Mouse (Mus musculus) embryonic facial prominence, embryonic 14.5 days (tissue): ENCODE results near the gene Ablim2. TPM values are rescaled to one million over a fixed set of nuclear protein-coding genes. Genes with fewer than 3 reads are reported as not detected.

Experiments used
- ATAC-seq: fragments of 200-750 bp; cut with Nextera tagmentation; 2 replicates; pipeline ENCODE4 v1.8.0; 2017; ENCODE audit warnings: low read depth, moderate number of reproducible peaks, moderate TSS enrichment
- DNase-seq: peaks from one replicate; pipeline ENCODE4 v3.0.0-alpha.2; 2015; ENCODE audit warnings: low spot score
- H3K27ac ChIP-seq: fragments of 300-500 bp; sonication (generic); replicated peaks from 2 replicates; pipeline ENCODE4 v1.5.1; 2014; ENCODE audit warnings: low read depth, mild to moderate bottlenecking, low read length, moderate library complexity
- H3K27me3 ChIP-seq: fragments of 300-500 bp; sonication (generic); replicated peaks from 2 replicates; pipeline ENCODE4 v1.6.1; 2014; ENCODE audit warnings: low read length; ENCODE audit not compliant: control insufficient read depth, insufficient read depth
- H3K36me3 ChIP-seq: fragments of 300-500 bp; sonication (generic); 2 replicates; pipeline ENCODE4 v1.6.1; 2014; ENCODE audit warnings: low read length, mixed read lengths; ENCODE audit not compliant: control insufficient read depth, insufficient read depth
- H3K4me1 ChIP-seq: fragments of 300-500 bp; sonication (generic); 2 replicates; pipeline ENCODE4 v1.6.1; 2014; ENCODE audit warnings: antibody characterized with exemption, low read length; ENCODE audit not compliant: control insufficient read depth, insufficient read depth
- H3K4me2 ChIP-seq: fragments of 300-500 bp; sonication (generic); 2 replicates; pipeline ENCODE4 v1.6.1; 2014; ENCODE audit warnings: low read depth, mild to moderate bottlenecking, low read length, moderate library complexity, mixed read lengths
- H3K4me3 ChIP-seq: fragments of 300-500 bp; sonication (generic); 2 replicates; pipeline ENCODE4 v1.5.1; 2014; ENCODE audit warnings: low read depth, mild to moderate bottlenecking, low read length
- H3K9ac ChIP-seq: fragments of 300-500 bp; sonication (generic); 2 replicates; pipeline ENCODE4 v1.6.1; 2014; ENCODE audit warnings: low read depth, mild to moderate bottlenecking, low read length, moderate library complexity, mixed read lengths
- H3K9me3 ChIP-seq: fragments of 300-500 bp; sonication (generic); 2 replicates; pipeline ENCODE4 v1.6.1; 2016; ENCODE audit warnings: low read length; ENCODE audit not compliant: control insufficient read depth
- WGBS: fragments of 180-500 bp; shearing (Covaris S2); extraction: QIAGEN DNeasy Blood & Tissue Kit; methylation state at CpG from one replicate; pipeline ENCODE4 v1.1.7; 2014; 5-methylcytosine and 5-hydroxymethylcytosine counted together
- polyA plus RNA-seq: library from polyadenylated mRNA; unstranded; fragments of >200 nt; fragmentation: Nextera tagmentation; extraction: Ambion mirVana; gene quantifications from 2 replicates; pipeline ENCODE4 v1.2.1, GENCODE M21; 2014

Ablim2 gene
- polyA plus RNA-seq, 1 experiment from 2014 or later: 5.4 TPM

DNA sequence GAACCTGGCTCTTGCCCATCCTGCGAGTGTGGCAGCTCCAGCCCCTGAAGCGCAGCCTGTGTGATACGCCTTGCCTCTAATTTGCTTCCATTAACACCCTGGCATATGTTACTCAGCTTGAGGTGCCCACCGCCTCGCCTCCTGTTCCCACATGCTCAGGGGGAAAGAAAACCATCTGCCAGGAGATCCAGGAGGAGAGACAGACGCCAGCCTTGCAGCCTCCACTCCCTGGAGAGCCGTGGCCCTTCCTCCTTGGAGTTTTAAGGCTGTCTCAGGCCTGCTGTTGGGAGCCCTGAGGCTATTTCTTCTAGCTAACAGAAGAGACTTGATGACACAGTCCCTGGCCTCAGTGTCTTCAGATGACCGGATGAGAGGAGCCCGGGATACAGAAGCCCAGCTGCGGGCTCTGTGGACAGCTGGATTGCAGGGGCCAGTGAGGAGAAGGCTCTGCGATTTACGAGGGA, 167.5 kb downstream of the Ablim2 start:
- Histone ChIP-seq H3K9ac (no peak overlapping the region), H3K9me3 (no peaks in the 10 kb centered on the region), H3K36me3 (peaks cover 3% of the 10 kb centered on the region; the same call in 1 of the 2 replicates), H3K4me3 (no peak overlapping the region), H3K27me3 (no peaks in the 10 kb centered on the region), H3K4me2 (no peak overlapping the region), H3K27ac (peak overlapping the region; percentile 10; the same call in 1 of the 2 replicates), H3K4me1 (peaks cover 49% of the 10 kb centered on the region)
- ATAC-seq (peak; percentile 12; the same call in 1 of the 2 replicates), DNase-seq (peak; percentile 50)
- 34% methylated on average over 12 of the region's 12 CpGs for whole genome bisulfite sequencing

DNA sequence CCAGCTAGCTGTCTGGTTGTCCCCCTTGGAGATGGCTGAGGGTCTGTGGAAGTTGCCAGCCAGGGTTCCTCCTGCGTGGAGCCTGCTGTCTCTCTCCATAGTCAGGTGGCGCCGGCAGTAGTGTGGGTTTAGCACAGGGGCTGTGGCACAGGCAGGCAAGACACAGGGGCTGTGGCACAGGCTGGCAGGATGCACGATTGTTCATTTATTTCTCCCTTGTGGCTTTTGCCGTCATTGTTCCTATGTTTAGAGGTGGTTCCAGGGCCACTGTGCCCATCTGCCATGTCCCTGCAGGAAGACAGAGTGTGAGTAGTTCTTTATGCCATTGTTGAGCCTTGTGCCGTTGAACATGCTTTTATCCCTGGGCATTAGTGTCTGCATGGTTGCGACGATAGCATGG, 168.8 kb downstream of the Ablim2 start:
- Histone ChIP-seq H3K4me1 (peaks cover 41% of the 10 kb centered on the region), H3K4me2 (no peak overlapping the region)
- WGBS: 80% methylated on average over 8 of the region's 8 CpGs

DNA sequence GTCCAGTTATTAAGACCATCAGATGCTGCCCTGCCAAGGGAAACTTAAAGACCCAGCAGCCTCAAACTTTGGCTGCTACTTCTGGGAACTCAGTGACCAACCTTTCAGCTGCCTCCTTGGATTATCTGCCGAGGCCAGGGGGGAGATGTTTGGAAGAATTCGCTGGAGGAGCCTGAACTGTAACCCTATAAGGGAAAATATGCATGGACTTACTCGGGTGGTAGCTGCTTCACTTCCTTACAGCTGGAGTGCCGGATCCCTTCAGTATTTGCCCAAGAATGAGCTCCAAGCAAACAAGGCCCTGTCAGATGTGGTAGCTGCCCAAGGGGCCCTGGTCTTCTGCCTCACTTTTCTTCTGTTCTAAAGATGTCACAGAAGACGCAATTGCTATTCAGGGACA, 173.6 kb downstream of the Ablim2 start:
- H3K36me3 ChIP-seq: peaks cover 5% of the 10 kb centered on the region
- no peaks in the 10 kb centered on the region for H3K9me3 ChIP-seq
- DNase-seq (no peak), ATAC-seq (no peak)
- H3K27ac ChIP-seq: no peak overlapping the region; the same call in 1 of the 2 replicates
- 38% methylated on average over 5 of the region's 5 CpGs for WGBS
- H3K4me2 ChIP-seq: no peak overlapping the region
- peaks cover 4% of the 10 kb centered on the region; the same call in 1 of the 2 replicates for H3K4me1 ChIP-seq
- no peak overlapping the region for H3K4me3 ChIP-seq
- no peak overlapping the region for H3K9ac ChIP-seq
- H3K27me3 ChIP-seq: no peaks in the 10 kb centered on the region

More for the DNA sequence above, 168.8 kb downstream of the Ablim2 start:
- no peaks in the 10 kb centered on the region for H3K27me3 ChIP-seq
- no peak overlapping the region for H3K4me3 ChIP-seq
- peaks cover 3% of the 10 kb centered on the region; the same call in 1 of the 2 replicates for H3K36me3 ChIP-seq
- H3K9ac ChIP-seq: no peak overlapping the region
- no peaks in the 10 kb centered on the region for H3K9me3 ChIP-seq
- no peak for ATAC-seq
- no peak overlapping the region for H3K27ac ChIP-seq
- DNase-seq: no peak

DNA sequence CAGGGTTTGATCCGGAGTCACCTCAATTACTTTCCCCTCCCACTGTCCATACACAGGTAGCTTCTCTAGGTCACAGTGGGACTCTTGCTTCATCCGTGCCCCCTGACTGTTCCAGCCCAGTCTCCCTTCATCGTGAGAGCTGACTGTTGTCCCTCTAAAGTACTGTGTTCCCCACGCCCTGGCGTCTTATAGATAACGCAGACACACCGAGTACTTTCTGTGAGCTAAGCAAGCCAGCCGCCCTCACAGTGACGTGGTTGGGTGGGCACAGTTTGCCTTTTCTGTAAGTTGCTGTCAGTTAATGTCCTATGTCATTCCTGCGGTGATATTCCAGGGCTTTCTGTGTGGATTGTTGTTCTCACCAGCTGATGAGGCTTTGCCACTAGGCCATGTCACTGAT, 175.4 kb downstream of the Ablim2 start:
- no peak overlapping the region for H3K9ac ChIP-seq
- no peak overlapping the region for H3K4me2 ChIP-seq
- H3K4me1 ChIP-seq: peaks cover 4% of the 10 kb centered on the region; the same call in 1 of the 2 replicates
- H3K27ac ChIP-seq: no peak overlapping the region
- no peaks in the 10 kb centered on the region for H3K9me3 ChIP-seq
- ATAC-seq (no peak), DNase-seq (no peak)
- peaks cover 15% of the 10 kb centered on the region for H3K36me3 ChIP-seq
- no peak overlapping the region for H3K4me3 ChIP-seq
- WGBS: 83% methylated on average over 10 of the region's 10 CpGs
- H3K27me3 ChIP-seq: no peaks in the 10 kb centered on the region

Other genes starting within 250 kb of the Ablim2 start
- gene Cpz, start 232.2 kb upstream of the Ablim2 start, polyA plus RNA-seq: 18.9 and 20.4 TPM in 2 replicates
- gene Trmt44, start 182.8 kb upstream of the Ablim2 start, polyA plus RNA-seq: 6.6 and 7.1 TPM in 2 replicates
- 11.8 and 13.4 TPM in 2 replicates for gene Acox3, start 174.8 kb upstream of the Ablim2 start, polyA plus RNA-seq
- gene Htra3, start 78.1 kb upstream of the Ablim2 start, polyA plus RNA-seq: 42.5 and 46.4 TPM in 2 replicates
- gene Sh3tc1, start 17.9 kb upstream of the Ablim2 start, polyA plus RNA-seq: 5.1 and 5.3 TPM in 2 replicates
- gene Afap1, start 135.4 kb downstream of the Ablim2 start, polyA plus RNA-seq: 24.7 and 28.0 TPM in 2 replicates